Mouse (Mus musculus) c-Kit-negative CD71-positive TER-119-positive erythroid progenitor cells, embryonic 14.5 days (primary cell): ENCODE data around the gene Rln1.

ENCODE experiments used
- DNase-seq: peaks from one replicate; pipeline ENCODE4 v3.0.0-alpha.2; 2013; ENCODE audit warnings: low read depth, low spot score

Gene Rln1

GRCm38 (mm10) chr19:29361468-29362130 is 27.1 kb upstream of the Rln1 start:
- DNase-seq = peak; percentile 90

- no peak for DNase-seq
These were observed 25.8 kb upstream of the Rln1 start for GRCm38 (mm10) chr19:29360251-29360650.

- no peak for DNase-seq
These were observed 21.8 kb upstream of the Rln1 start for GRCm38 (mm10) chr19:29356281-29356680.

GRCm38 (mm10) chr19:29354895-29355877 is 20.7 kb upstream of the Rln1 start:
- peak; percentile 77 for DNase-seq

- DNase-seq = no peak
These were observed 16.5 kb upstream of the Rln1 start for GRCm38 (mm10) chr19:29350991-29351390.

GRCm38 (mm10) chr19:29345636-29346035 is 11.2 kb upstream of the Rln1 start:
- no peak for DNase-seq

GRCm38 (mm10) chr19:29344868-29345267 is 10.4 kb upstream of the Rln1 start:
- no peak for DNase-seq

- DNase-seq = no peak
These were observed 7.8 kb upstream of the Rln1 start for GRCm38 (mm10) chr19:29342281-29342680.

GRCm38 (mm10) chr19:29341029-29341428 is 6.6 kb upstream of the Rln1 start:
- DNase-seq = no peak

- no peak for DNase-seq
These were observed 2.2 kb upstream of the Rln1 start for GRCm38 (mm10) chr19:29336624-29337023.

GRCm38 (mm10) chr19:29326822-29327552 is 7.5 kb downstream of the Rln1 start:
- no peak for DNase-seq

- DNase-seq = no peak
These were observed 8.1 kb downstream of the Rln1 start for GRCm38 (mm10) chr19:29326396-29326795.

GRCm38 (mm10) chr19:29325852-29326180 is 8.7 kb downstream of the Rln1 start:
- no peak for DNase-seq

- DNase-seq = peak; percentile 42
These were observed 9.2 kb downstream of the Rln1 start, which contains the start of gene Insl6 for GRCm38 (mm10) chr19:29325053-29325851. Gene Insl6 (minus strand): TSS chr19:29325356.

GRCm38 (mm10) chr19:29323416-29324049 is 10.9 kb downstream of the Rln1 start:
- no peak for DNase-seq

- no peak for DNase-seq
These were observed 21.8 kb downstream of the Rln1 start for GRCm38 (mm10) chr19:29312661-29313060.

GRCm38 (mm10) chr19:29311791-29312190 is 22.7 kb downstream of the Rln1 start:
- DNase-seq = no peak

- DNase-seq = no peak
These were observed 25.6 kb downstream of the Rln1 start for GRCm38 (mm10) chr19:29308832-29309231.

GRCm38 (mm10) chr19:29302119-29302518 is 32.4 kb downstream of the Rln1 start:
- DNase-seq = no peak

- DNase-seq = no peak
These were observed 33.6 kb downstream of the Rln1 start for GRCm38 (mm10) chr19:29300919-29301318.

- DNase-seq = no peak
These were observed 37.1 kb downstream of the Rln1 start for GRCm38 (mm10) chr19:29297366-29297765.
